Mouse (Mus musculus): ENCODE results near the gene Rbm24. TPM values are rescaled to one million over a fixed set of nuclear protein-coding genes. Genes with fewer than 3 reads are reported as not detected.

Gene Rbm24
- polyA plus RNA-seq (2014; fragmentation: Nextera tagmentation; extraction: Ambion mirVana), result 2.3 TPM in 2 replicates

DNA sequence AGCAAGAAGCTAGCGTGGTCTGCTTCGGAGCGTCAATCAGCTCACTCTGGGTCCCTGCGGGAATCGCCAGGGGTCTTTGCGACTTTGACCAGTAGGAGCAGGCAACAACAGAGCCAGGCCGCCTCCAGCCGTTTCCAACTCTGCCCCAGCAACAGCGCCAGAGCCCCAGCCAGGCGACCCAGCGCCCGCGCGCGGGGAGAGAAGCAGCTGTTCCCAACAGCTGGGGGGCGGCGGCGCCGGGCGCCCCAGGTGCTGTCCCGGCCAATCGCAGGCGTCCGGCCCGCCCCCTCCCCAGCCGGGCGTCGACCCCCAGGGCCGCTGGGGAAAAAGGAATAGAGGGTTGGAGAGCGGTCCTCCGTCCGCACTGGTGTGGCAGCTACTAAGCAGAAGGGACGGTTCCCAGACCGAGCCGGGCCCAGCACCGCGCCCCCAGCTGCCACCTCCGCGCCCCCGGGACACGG lies at the start of gene Rbm24:
Gene Rbm24 (plus strand): TSS at position 294 of the 461 bp plus-strand sequence.
- peak; percentile 82 for DNase-seq (ENCODE audit: low spot score)
- H3K4me3 ChIP-seq (ENCODE audit: low read depth, low read length), result peak within 1 kb of the TSS; percentile 49
- peak within 1 kb of the TSS; percentile 88 for H3K4me2 ChIP-seq (ENCODE audit: low read length)
- H3K27ac ChIP-seq (ENCODE audit: low read depth), result peak within 1 kb of the TSS; percentile 51
- peaks cover 5% of the 10 kb centered on the region; the same call in 1 of the 2 replicates for H3K27me3 ChIP-seq (replicated peaks; ENCODE audit: control insufficient read depth, insufficient read depth, low read length)
- no peaks in the 10 kb centered on the region for H3K9me3 ChIP-seq (ENCODE audit: control insufficient read depth, low read length)
- H3K36me3 ChIP-seq (ENCODE audit: control insufficient read depth, insufficient read depth, low read length), result no peaks in the 10 kb centered on the region
- H3K4me1 ChIP-seq (replicated peaks; ENCODE audit: control insufficient read depth, insufficient read depth, low read length), result no peaks in the 10 kb centered on the region; the same call in 1 of the 2 replicates
- peak within 1 kb of the TSS; percentile 50 for H3K9ac ChIP-seq (ENCODE audit: low read length)
- 1% methylated on average over 39 of the region's 41 CpGs for WGBS
- ATAC-seq (replicated peaks; ENCODE audit: low FRiP score, low TSS enrichment, low read depth), result peak; percentile 77

DNA sequence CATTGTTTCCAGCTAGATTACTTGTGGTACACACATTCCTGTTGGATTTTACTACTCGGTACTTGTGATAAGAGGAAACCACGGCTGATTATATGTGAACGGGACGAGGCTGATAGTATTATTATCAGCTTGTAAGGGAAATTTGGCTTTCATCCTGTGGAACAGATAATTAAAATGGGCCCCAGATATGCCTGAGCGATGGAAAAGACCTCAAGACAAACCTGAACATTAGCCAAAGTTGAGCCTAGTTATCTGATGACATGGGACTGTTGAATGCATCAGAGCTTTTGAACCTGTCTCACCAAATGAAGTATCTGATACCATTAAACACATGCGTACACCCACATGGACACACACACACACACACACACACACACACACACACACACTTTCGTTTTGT lies 45.4 kb upstream of the Rbm24 start:
- Histone ChIP-seq H3K9ac (ENCODE audit: low read length) (no peak overlapping the region), H3K4me2 (ENCODE audit: low read length) (no peak overlapping the region), H3K9me3 (ENCODE audit: control insufficient read depth, low read length) (no peaks in the 10 kb centered on the region), H3K36me3 (ENCODE audit: control insufficient read depth, insufficient read depth, low read length) (no peaks in the 10 kb centered on the region), H3K27me3 (replicated peaks; ENCODE audit: control insufficient read depth, insufficient read depth, low read length) (no peaks in the 10 kb centered on the region), H3K4me1 (replicated peaks; ENCODE audit: control insufficient read depth, insufficient read depth, low read length) (no peaks in the 10 kb centered on the region), H3K27ac (ENCODE audit: low read depth) (no peak overlapping the region), H3K4me3 (ENCODE audit: low read depth, low read length) (no peak overlapping the region)
- WGBS, result 80% methylated on average over 7 of the region's 7 CpGs
- no peak for ATAC-seq (replicated peaks; ENCODE audit: low FRiP score, low TSS enrichment, low read depth)
- no peak for DNase-seq (ENCODE audit: low spot score)

DNA sequence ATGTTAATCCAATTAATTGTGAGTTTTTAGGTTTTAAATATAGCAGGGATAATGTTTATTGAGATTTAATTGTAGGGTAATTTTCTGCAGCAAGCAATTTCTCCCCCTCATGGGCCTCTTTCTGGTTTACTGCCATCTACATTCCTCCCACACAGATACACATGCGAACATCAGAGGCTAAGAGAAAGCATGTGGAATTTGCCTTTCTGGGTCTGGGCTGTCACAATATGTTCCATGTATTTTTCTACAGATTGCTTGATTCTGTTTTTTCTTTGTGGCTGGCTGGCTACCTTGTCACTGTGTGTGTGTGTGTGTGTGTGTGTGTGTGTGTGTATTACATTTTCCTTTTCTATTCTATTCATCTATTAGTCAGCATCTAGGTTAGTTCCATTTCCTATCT lies 42.9 kb upstream of the Rbm24 start:
- Histone ChIP-seq H3K27me3 (replicated peaks; ENCODE audit: control insufficient read depth, insufficient read depth, low read length) (no peaks in the 10 kb centered on the region), H3K9ac (ENCODE audit: low read length) (no peak overlapping the region), H3K27ac (ENCODE audit: low read depth) (no peak overlapping the region), H3K9me3 (ENCODE audit: control insufficient read depth, low read length) (no peaks in the 10 kb centered on the region), H3K4me2 (ENCODE audit: low read length) (no peak overlapping the region), H3K36me3 (ENCODE audit: control insufficient read depth, insufficient read depth, low read length) (no peaks in the 10 kb centered on the region), H3K4me3 (ENCODE audit: low read depth, low read length) (no peak overlapping the region), H3K4me1 (replicated peaks; ENCODE audit: control insufficient read depth, insufficient read depth, low read length) (no peaks in the 10 kb centered on the region)
- 79% methylated on average over 1 of the region's 1 CpGs for WGBS
- ATAC-seq (replicated peaks; ENCODE audit: low FRiP score, low TSS enrichment, low read depth), result no peak
- DNase-seq (ENCODE audit: low spot score), result no peak

DNA sequence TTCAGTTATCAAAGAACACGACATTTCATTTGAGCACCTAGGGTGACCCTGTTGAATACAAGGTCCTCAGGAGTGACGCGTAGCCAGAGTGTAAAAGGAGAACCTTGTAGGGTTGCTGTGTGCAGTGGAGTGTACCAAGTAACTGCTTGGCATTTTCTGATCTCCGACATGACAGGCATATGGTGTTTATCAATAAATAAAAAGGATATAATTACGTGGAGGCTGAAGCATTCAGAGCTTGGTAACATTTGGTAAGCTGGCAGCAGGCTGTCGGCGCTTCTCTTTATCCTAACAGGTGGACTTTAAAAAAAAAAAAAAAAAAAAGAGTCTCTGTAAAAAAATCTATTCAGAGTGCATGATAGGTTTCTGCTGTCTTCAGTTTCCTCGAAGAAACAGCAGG lies 30.8 kb upstream of the Rbm24 start:
- H3K9ac ChIP-seq (ENCODE audit: low read length), result no peak overlapping the region
- H3K27ac ChIP-seq (ENCODE audit: low read depth), result no peak overlapping the region
- no peak for ATAC-seq (replicated peaks; ENCODE audit: low FRiP score, low TSS enrichment, low read depth)
- no peak overlapping the region for H3K4me3 ChIP-seq (ENCODE audit: low read depth, low read length)
- no peaks in the 10 kb centered on the region for H3K9me3 ChIP-seq (ENCODE audit: control insufficient read depth, low read length)
- H3K27me3 ChIP-seq (replicated peaks; ENCODE audit: control insufficient read depth, insufficient read depth, low read length), result no peaks in the 10 kb centered on the region
- no peaks in the 10 kb centered on the region for H3K36me3 ChIP-seq (ENCODE audit: control insufficient read depth, insufficient read depth, low read length)
- DNase-seq (ENCODE audit: low spot score), result no peak
- H3K4me2 ChIP-seq (ENCODE audit: low read length), result no peak overlapping the region
- 89% methylated on average over 8 of the region's 8 CpGs for WGBS
- no peaks in the 10 kb centered on the region for H3K4me1 ChIP-seq (replicated peaks; ENCODE audit: control insufficient read depth, insufficient read depth, low read length)

DNA sequence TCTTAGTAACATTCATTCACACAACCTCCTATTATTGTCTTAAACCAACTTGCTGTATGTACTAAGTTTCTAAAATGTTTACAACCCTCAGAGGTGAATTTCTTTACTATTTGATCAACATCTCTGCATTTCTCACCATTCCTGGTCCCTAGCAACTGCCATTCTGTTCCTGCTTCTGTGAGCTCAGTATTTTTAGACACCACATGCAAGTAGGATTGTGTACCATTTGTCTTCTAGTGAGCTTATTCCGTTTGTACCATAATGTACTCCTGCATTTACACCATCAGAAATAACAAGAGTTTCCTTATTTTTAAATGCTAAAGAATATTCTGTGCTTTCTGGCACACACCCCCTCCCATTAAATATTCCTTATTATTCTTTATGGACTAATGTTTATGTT lies 26.6 kb upstream of the Rbm24 start:
- H3K9me3 ChIP-seq (ENCODE audit: control insufficient read depth, low read length), result no peaks in the 10 kb centered on the region
- no peak for DNase-seq (ENCODE audit: low spot score)
- WGBS, result 56% methylated on average over 1 of the region's 1 CpGs
- H3K4me3 ChIP-seq (ENCODE audit: low read depth, low read length), result no peak overlapping the region
- no peaks in the 10 kb centered on the region for H3K4me1 ChIP-seq (replicated peaks; ENCODE audit: control insufficient read depth, insufficient read depth, low read length)
- no peak overlapping the region for H3K4me2 ChIP-seq (ENCODE audit: low read length)
- no peak overlapping the region for H3K9ac ChIP-seq (ENCODE audit: low read length)
- no peak for ATAC-seq (replicated peaks; ENCODE audit: low FRiP score, low TSS enrichment, low read depth)
- no peaks in the 10 kb centered on the region for H3K36me3 ChIP-seq (ENCODE audit: control insufficient read depth, insufficient read depth, low read length)
- H3K27me3 ChIP-seq (replicated peaks; ENCODE audit: control insufficient read depth, insufficient read depth, low read length), result no peaks in the 10 kb centered on the region
- no peak overlapping the region for H3K27ac ChIP-seq (ENCODE audit: low read depth)

DNA sequence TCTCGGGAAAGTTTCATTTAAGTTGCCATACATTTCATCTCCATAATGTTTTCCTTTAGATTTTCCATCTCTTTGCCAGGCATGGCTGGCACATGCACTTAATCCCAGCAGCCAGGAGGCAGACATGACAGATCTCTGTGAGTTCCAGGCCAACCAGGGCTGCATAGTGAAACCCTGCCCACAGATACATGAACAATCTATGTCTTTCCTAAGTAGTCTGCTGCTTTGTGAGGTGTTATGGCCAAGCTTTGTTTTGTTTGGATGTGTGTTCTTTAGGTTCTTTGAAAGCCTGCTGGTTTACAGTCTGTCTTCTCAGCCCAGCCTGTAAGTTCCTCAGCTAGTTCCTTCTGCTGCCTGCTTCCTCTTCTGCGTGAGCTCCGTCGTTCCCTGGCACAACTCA lies 25.3 kb upstream of the Rbm24 start:
- DNase-seq (ENCODE audit: low spot score), result no peak
- Histone ChIP-seq H3K36me3 (ENCODE audit: control insufficient read depth, insufficient read depth, low read length) (no peaks in the 10 kb centered on the region), H3K4me2 (ENCODE audit: low read length) (no peak overlapping the region), H3K4me3 (ENCODE audit: low read depth, low read length) (no peak overlapping the region), H3K27ac (ENCODE audit: low read depth) (no peak overlapping the region), H3K9ac (ENCODE audit: low read length) (no peak overlapping the region), H3K27me3 (replicated peaks; ENCODE audit: control insufficient read depth, insufficient read depth, low read length) (no peaks in the 10 kb centered on the region), H3K9me3 (ENCODE audit: control insufficient read depth, low read length) (no peaks in the 10 kb centered on the region), H3K4me1 (replicated peaks; ENCODE audit: control insufficient read depth, insufficient read depth, low read length) (no peaks in the 10 kb centered on the region)
- 76% methylated on average over 4 of the region's 4 CpGs for WGBS
- no peak for ATAC-seq (replicated peaks; ENCODE audit: low FRiP score, low TSS enrichment, low read depth)

DNA sequence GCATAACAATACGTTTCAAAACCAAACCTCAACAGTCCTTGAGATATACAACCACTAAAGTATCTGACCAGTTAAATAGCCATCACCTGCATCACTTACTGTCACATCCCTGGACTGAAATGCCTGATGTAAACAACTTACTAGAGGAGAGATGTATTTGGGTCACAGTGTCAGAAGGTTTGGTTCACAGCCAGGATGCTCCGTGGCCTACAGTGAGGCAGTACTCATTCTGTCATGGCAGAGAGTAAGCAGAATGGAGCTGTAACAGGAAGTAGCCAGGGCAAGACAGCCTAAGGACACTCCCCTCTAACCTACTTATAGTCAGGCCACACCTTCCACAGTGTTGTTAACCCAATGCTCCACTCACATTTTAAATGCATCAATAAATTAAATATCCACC lies 24.3 kb upstream of the Rbm24 start:
- Histone ChIP-seq H3K4me3 (ENCODE audit: low read depth, low read length) (no peak overlapping the region), H3K27me3 (replicated peaks; ENCODE audit: control insufficient read depth, insufficient read depth, low read length) (no peaks in the 10 kb centered on the region), H3K9ac (ENCODE audit: low read length) (no peak overlapping the region), H3K36me3 (ENCODE audit: control insufficient read depth, insufficient read depth, low read length) (no peaks in the 10 kb centered on the region), H3K27ac (ENCODE audit: low read depth) (no peak overlapping the region), H3K9me3 (ENCODE audit: control insufficient read depth, low read length) (no peaks in the 10 kb centered on the region), H3K4me2 (ENCODE audit: low read length) (no peak overlapping the region), H3K4me1 (replicated peaks; ENCODE audit: control insufficient read depth, insufficient read depth, low read length) (no peaks in the 10 kb centered on the region)
- DNase-seq (ENCODE audit: low spot score) (no peak), ATAC-seq (replicated peaks; ENCODE audit: low FRiP score, low TSS enrichment, low read depth) (no peak)
- WGBS, result 58% methylated on average over 2 of the region's 2 CpGs

DNA sequence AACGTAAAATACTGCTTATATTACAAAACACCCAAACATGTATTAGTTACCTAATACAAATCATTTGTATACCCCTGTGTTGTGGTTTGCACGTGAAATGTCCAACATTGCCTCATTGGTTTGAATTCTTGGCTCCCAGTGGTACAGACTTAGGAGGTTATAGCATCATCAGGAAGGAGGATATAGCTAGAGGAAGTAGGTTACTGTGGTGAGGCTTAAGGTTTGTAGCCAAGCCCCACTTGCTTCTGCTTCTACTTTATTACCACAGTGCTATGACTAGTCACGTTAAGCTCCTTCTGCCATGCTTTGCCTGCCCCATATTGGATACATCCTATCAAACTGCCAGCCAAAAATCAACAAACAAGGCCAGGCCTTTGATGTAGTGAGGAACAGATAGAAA lies 21.0 kb upstream of the Rbm24 start:
- Histone ChIP-seq H3K27me3 (replicated peaks; ENCODE audit: control insufficient read depth, insufficient read depth, low read length) (no peaks in the 10 kb centered on the region), H3K4me1 (replicated peaks; ENCODE audit: control insufficient read depth, insufficient read depth, low read length) (no peaks in the 10 kb centered on the region), H3K36me3 (ENCODE audit: control insufficient read depth, insufficient read depth, low read length) (no peaks in the 10 kb centered on the region), H3K4me3 (ENCODE audit: low read depth, low read length) (no peak overlapping the region), H3K9ac (ENCODE audit: low read length) (no peak overlapping the region), H3K9me3 (ENCODE audit: control insufficient read depth, low read length) (no peaks in the 10 kb centered on the region), H3K27ac (ENCODE audit: low read depth) (no peak overlapping the region), H3K4me2 (ENCODE audit: low read length) (no peak overlapping the region)
- WGBS, result 70% methylated on average over 3 of the region's 3 CpGs
- ATAC-seq (replicated peaks; ENCODE audit: low FRiP score, low TSS enrichment, low read depth) (no peak), DNase-seq (ENCODE audit: low spot score) (no peak)

DNA sequence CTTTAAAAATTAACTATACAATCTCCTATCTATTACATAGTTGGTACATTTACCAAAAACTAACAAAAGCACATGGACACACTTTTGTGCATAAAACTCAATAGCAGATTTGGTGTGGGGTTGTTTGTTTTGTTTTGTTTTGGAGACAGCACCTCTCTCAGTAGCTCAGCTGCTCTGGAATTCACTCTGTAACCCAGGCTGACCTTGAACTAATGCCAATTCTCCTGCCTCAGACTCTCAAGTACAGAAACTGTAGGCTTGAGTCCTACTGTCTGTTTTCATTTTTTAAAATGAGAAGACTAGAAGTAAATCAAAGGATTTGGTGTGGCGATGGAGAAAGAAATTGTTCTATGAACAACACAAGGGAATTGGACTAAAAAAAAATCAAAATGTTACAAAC lies 11.1 kb upstream of the Rbm24 start:
- 86% methylated on average over 1 of the region's 1 CpGs for WGBS

More for the DNA sequence above, 11.1 kb upstream of the Rbm24 start:
- no peaks in the 10 kb centered on the region for H3K27me3 ChIP-seq (replicated peaks; ENCODE audit: control insufficient read depth, insufficient read depth, low read length)
- no peaks in the 10 kb centered on the region for H3K9me3 ChIP-seq (ENCODE audit: control insufficient read depth, low read length)
- H3K4me2 ChIP-seq (ENCODE audit: low read length), result no peak overlapping the region
- DNase-seq (ENCODE audit: low spot score) (no peak), ATAC-seq (replicated peaks; ENCODE audit: low FRiP score, low TSS enrichment, low read depth) (no peak)
- no peaks in the 10 kb centered on the region for H3K36me3 ChIP-seq (ENCODE audit: control insufficient read depth, insufficient read depth, low read length)
- H3K4me1 ChIP-seq (replicated peaks; ENCODE audit: control insufficient read depth, insufficient read depth, low read length), result no peaks in the 10 kb centered on the region
- no peak overlapping the region for H3K9ac ChIP-seq (ENCODE audit: low read length)
- no peak overlapping the region for H3K4me3 ChIP-seq (ENCODE audit: low read depth, low read length)
- H3K27ac ChIP-seq (ENCODE audit: low read depth), result no peak overlapping the region
